Mouse (Mus musculus) layer of hippocampus, postnatal 14 days (tissue): ENCODE measurements around the gene Gdf15. TPM values are rescaled to one million over a fixed set of nuclear protein-coding genes. Genes with fewer than 3 reads are reported as not detected.
"Not testable (repeated sequence)": the region's sequence is repeated elsewhere in the genome, so short reads cannot be mapped to it uniquely, and the experiment has no call there.

Experiments
- DNase-seq, 2 experiments: peaks; one replicate each; pipeline ENCODE4 v3.0.0; 2021 to 2022; ENCODE audit warnings: low spot score in 2 of 2, mixed read lengths in 1 of 2
- total RNA-seq, 2 experiments: library from RNA; stranded (reverse); gene quantifications; 2 replicates each; pipeline ENCODE4 v1.2.3; 2021

Gene Gdf15
- total RNA-seq, 2 experiments from 2014 or later = not detected

GRCm38 (mm10) chr8:70591569-70591968, 40.7 kb downstream of the Gdf15 start:
- no peak for DNase-seq

- DNase-seq = not testable (repeated sequence)
Measured at GRCm38 (mm10) chr8:70587955-70588354, 44.3 kb downstream of the Gdf15 start.

- DNase-seq = peak in 1 of 2 experiments; percentile 73
Measured at GRCm38 (mm10) chr8:70585258-70585652, 47.0 kb downstream of the Gdf15 start.

GRCm38 (mm10) chr8:70584606-70585257, 47.5 kb downstream of the Gdf15 start:
- DNase-seq = no peak

- peak in 1 of 2 experiments; percentile 72 for DNase-seq
Measured at GRCm38 (mm10) chr8:70583476-70584387, 48.5 kb downstream of the Gdf15 start.

Other genes with a start within 250 kb of the Gdf15 start
- 100 to 1,000 TPM; 128 to 135 TPM for gene Crtc1, start 192.9 kb downstream of the Gdf15 start, total RNA-seq
- 10 to 100 TPM; 44.7 to 45.5 TPM for gene Klhl26, start 155.5 kb downstream of the Gdf15 start, total RNA-seq
- 100 to 1,000 TPM; 251 to 263 TPM for gene Tmem59l, start 145.1 kb downstream of the Gdf15 start, total RNA-seq
- 10 to 100 TPM; 21.8 to 24.2 TPM for gene Crlf1, start 139.3 kb downstream of the Gdf15 start, total RNA-seq
- gene Rex1bd, start 125.7 kb downstream of the Gdf15 start, total RNA-seq = 100 to 1,000 TPM in 1 of 2 experiments, 10 to 100 TPM in 1; 83.2 to 103 TPM
- gene Uba52, start 121.7 kb downstream of the Gdf15 start, total RNA-seq = 1,000 to 10,000 TPM; 1,048 to 1,082 TPM
- gene Fkbp8, start 104.7 kb downstream of the Gdf15 start, total RNA-seq = 100 to 1,000 TPM; 412 to 417 TPM
- 10 to 100 TPM; 39.5 to 40.3 TPM for gene Kxd1, start 104.5 kb downstream of the Gdf15 start, total RNA-seq
- 10 to 100 TPM; 18.7 TPM for gene Ell, start 93.0 kb downstream of the Gdf15 start, total RNA-seq
- 10 to 100 TPM; 38.8 to 46.1 TPM for gene Isyna1, start 38.1 kb downstream of the Gdf15 start, total RNA-seq
- gene Ssbp4, start 23.6 kb downstream of the Gdf15 start, total RNA-seq = 100 to 1,000 TPM; 253 to 259 TPM
- gene Lrrc25, start 16.3 kb downstream of the Gdf15 start, total RNA-seq = 1 to 10 TPM; 1.1 to 1.4 TPM
- gene Pgpep1, start 27.9 kb upstream of the Gdf15 start, total RNA-seq = 10 to 100 TPM; 25.9 to 30.8 TPM
- 10 to 100 TPM; 67.8 to 71.7 TPM for gene Lsm4, start 40.8 kb upstream of the Gdf15 start, total RNA-seq
- 100 to 1,000 TPM; 163 to 179 TPM for gene Jund, start 66.5 kb upstream of the Gdf15 start, total RNA-seq
- under 1 TPM in 1 of 2 experiments, not detected in 1; 0.14 TPM for gene Iqcn, start 71.0 kb upstream of the Gdf15 start, total RNA-seq
- gene Gm3336, start 86.1 kb upstream of the Gdf15 start, total RNA-seq = not detected
- under 1 TPM; 0.81 to 0.91 TPM for gene Pde4c, start 91.3 kb upstream of the Gdf15 start, total RNA-seq
- 100 to 1,000 TPM; 793 to 809 TPM for gene Rab3a, start 122.2 kb upstream of the Gdf15 start, total RNA-seq
- gene Mpv17l2, start 128.5 kb upstream of the Gdf15 start, total RNA-seq = 10 to 100 TPM; 47.6 to 52.2 TPM
- gene Pik3r2, start 144.3 kb upstream of the Gdf15 start, total RNA-seq = 100 to 1,000 TPM; 164 to 178 TPM
- gene Mast3, start 172.6 kb upstream of the Gdf15 start, total RNA-seq = 100 to 1,000 TPM; 295 to 297 TPM
- gene Il12rb1, start 176.0 kb upstream of the Gdf15 start, total RNA-seq = 1 to 10 TPM; 1.5 TPM
- gene Arrdc2, start 207.3 kb upstream of the Gdf15 start, total RNA-seq = 10 to 100 TPM; 23.3 to 24.5 TPM
- gene Kcnn1, start 230.8 kb upstream of the Gdf15 start, total RNA-seq = 10 to 100 TPM; 22.0 to 22.8 TPM
- 10 to 100 TPM; 84.5 to 92.7 TPM for gene Ccdc124, start 241.5 kb upstream of the Gdf15 start, total RNA-seq